Comparison of ENCODE assay signal across 8 mouse cellular contexts in the genomic region with DNA sequence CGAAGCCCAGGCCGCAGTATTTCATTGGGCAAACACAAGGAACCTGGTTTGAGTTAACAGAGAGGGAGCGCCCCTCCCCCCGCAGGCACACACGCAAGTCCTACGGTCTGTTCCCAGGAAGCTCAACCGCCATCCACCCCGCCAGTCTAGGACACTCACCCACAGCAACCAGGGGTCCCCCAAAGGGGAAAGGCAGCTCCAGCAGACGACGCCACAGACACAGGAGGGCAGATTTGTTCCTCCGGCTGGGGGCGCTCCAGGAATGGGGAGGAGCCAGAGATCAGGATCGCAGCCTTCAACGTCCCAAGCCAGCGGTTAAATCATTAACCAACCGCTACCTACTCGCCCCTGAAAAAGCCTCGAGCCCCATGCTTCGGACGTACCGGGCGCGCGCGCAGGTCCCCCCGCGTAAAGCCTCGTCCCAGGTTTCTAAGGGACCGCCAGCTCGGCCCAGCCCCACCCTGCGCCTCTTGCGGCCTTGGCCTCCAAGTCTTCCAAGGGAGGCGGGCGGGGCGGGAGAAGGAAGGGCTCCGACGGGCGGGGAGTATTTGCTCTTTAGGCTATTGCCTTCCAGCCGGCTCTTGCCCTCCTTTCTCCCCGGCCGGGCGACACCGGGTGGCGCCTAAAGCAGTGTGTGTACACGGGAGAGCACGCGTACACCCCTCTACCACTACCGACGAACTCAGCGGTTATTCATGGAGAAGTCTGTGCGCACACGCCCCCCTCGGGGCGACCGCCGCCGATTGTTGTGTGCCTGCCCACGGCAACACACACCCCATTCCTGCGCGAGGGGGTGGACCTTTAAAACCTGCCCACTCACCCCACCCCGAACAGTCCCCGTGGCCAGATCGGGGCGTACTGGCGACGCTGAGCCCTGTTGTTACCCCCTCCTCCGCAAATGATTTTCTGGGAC. TPM values are rescaled to one million over a fixed set of nuclear protein-coding genes. Genes with fewer than 3 reads are reported as not detected.
DNase-seq lines count a peak whose midpoint lies in the region; ATAC-seq lines count a peak whose summit lies in the region.

No protein-coding gene starts in this region.

- ATAC-seq in hindbrain, embryonic 13.5 days (ENCODE audit: low FRiP score) = peak; percentile 57

- H3K4me2 ChIP-seq in hindbrain, embryonic 13.5 days = peak overlapping the region; percentile 67

- under 1% methylated on average over 67 of the region's 67 CpGs for WGBS in hindbrain, embryonic 13.5 days

- peak overlapping the region; percentile 97 for H3K27ac ChIP-seq in hindbrain, embryonic 13.5 days

- peak overlapping the region; percentile 92 for H3K9ac ChIP-seq in hindbrain, embryonic 13.5 days

- H3K4me1 ChIP-seq in hindbrain, embryonic 13.5 days (replicated peaks) = peaks cover 51% of the 10 kb centered on the region

- peak; percentile 59 for DNase-seq in WW6 (ENCODE audit: low read depth, low spot score)
- DNase-seq in cerebellum, postnatal 14 days = peak; percentile 53 to 70
- DNase-seq in frontal cortex, postnatal 25 days (ENCODE audit: low spot score in 2 of 2) = peak; percentile 33 to 44
- peak; percentile 25 for DNase-seq in left cerebral cortex, adult 11 months (ENCODE audit: low spot score)
- peak; percentile 86 for DNase-seq in lung, postnatal 36 days
- DNase-seq in retina, postnatal 1 day = peak; percentile 88
- peak; percentile 76 for DNase-seq in urinary bladder, adult 2 months (ENCODE audit: low spot score)

- H3K9me3 ChIP-seq in hindbrain, embryonic 13.5 days = no peaks in the 10 kb centered on the region

- no peaks in the 10 kb centered on the region for H3K27me3 ChIP-seq in hindbrain, embryonic 13.5 days

- peak overlapping the region; percentile 89 for H3K4me3 ChIP-seq in hindbrain, embryonic 13.5 days

- no peaks in the 10 kb centered on the region for H3K36me3 ChIP-seq in hindbrain, embryonic 13.5 days

RNA-seq across cellular contexts. Expression of gene Cdc42ep4, which starts 0.9 kb away (rescaled TPM):
- polyA plus RNA-seq in hindbrain, embryonic 13.5 days (2015; fragmentation: Nextera tagmentation; extraction: Ambion mirVana) = 73.0 and 73.7 TPM in 2 replicates
- 19.8 and 27.1 TPM in 2 replicates for polyA plus RNA-seq in urinary bladder, adult 2 months (2012; rRNA removed)

RNA-seq across cellular contexts. Expression of gene Cpsf4l, which starts 41.0 kb away (rescaled TPM):
- polyA plus RNA-seq in hindbrain, embryonic 13.5 days (2015; fragmentation: Nextera tagmentation; extraction: Ambion mirVana) = 0.48 and 0.52 TPM in 2 replicates
- polyA plus RNA-seq in urinary bladder, adult 2 months (2012; rRNA removed) = 0.38 and 0.44 TPM in 2 replicates

Comparison
In these comparisons a context has a peak if more than half of its experiments do, and no peak if none do; other contexts are left out.
1. Peak in every context shown above with its lines: DNase-seq, ATAC-seq, H3K4me3 ChIP-seq and H3K27ac ChIP-seq.
2. DNase-seq: peak in every context shown above with its lines; median percentile 88 in retina, postnatal 1 day; 86 in lung, postnatal 36 days; 76 in urinary bladder, adult 2 months; 62 in cerebellum, postnatal 14 days; 59 in WW6; 38 in frontal cortex, postnatal 25 days; 25 in left cerebral cortex, adult 11 months.